Mouse (Mus musculus) cerebellum, adult 9-11 months (tissue): ENCODE data around the gene Plppr3.
A peak's percentile ranks its signal among the peaks of the same experiment; 100 is the strongest.

Experiments used
- DNase-seq: peaks from one replicate; pipeline ENCODE4 v3.0.0; 2022

Gene Plppr3

GRCm38 (mm10) chr10:79865801-79866295 lies 8.6 kb downstream of the Plppr3 start:
- no peak for DNase-seq

- peak; percentile 56 for DNase-seq
Observed at GRCm38 (mm10) chr10:79865189-79865601, 9.2 kb downstream of the Plppr3 start.

DNA sequence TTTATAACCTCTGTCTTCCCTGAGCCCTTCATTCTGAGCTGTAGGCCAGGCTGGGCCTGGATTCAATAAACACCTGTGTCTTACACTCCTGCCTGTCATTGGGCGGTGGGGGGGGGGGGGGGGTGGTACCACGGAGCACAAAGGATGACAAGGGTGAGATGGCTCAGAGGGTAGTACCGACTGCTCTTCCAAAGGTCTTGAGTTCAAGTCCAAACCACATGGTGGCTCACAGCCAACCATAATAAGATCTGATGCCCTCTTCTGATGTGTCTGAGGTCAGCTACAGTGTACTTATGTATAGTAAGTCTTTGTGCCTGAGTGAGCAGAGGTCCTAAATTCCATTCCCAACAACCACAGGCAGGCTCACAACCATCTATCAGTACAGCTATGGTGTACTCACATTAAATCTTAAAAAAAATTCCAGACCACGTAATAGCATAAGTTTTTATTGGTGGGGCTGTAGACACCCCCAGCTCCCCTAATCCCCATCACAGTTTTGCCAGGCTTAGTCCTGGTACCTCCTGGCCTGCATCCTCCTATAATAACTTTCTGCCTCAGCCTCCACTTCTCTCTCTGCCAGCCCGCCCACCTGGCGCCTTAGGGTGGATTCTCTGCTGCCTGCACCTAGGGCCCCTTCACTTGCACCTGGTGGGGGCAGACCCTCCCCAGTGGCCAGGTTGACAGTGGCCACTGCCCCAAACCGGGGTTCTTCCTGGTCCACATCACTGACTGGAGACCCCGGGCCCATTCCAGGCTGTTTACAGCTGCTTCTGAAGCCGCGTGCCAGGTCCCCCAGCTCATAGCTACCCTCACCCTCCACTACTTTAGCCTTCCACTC lies 9.9 kb downstream of the Plppr3 start:
- DNase-seq, result peak; percentile 45

DNA sequence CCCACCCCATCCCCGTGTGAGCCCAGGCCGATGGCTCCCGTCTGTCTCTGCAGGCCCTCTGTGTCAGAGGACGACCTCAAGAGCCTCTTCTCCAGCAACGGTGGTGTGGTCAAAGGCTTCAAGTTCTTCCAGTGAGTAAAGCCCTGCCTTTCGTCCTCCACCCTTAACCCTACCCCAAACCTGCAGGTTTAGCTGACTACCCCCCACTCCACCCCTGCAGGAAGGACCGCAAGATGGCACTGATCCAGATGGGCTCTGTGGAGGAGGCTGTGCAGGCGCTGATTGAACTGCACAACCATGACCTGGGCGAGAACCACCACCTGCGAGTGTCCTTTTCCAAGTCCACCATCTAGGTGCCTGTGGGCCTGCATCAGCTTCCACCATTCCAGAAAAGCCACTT lies 11.5 kb downstream of the Plppr3 start:
- DNase-seq, result peak; percentile 54

DNA sequence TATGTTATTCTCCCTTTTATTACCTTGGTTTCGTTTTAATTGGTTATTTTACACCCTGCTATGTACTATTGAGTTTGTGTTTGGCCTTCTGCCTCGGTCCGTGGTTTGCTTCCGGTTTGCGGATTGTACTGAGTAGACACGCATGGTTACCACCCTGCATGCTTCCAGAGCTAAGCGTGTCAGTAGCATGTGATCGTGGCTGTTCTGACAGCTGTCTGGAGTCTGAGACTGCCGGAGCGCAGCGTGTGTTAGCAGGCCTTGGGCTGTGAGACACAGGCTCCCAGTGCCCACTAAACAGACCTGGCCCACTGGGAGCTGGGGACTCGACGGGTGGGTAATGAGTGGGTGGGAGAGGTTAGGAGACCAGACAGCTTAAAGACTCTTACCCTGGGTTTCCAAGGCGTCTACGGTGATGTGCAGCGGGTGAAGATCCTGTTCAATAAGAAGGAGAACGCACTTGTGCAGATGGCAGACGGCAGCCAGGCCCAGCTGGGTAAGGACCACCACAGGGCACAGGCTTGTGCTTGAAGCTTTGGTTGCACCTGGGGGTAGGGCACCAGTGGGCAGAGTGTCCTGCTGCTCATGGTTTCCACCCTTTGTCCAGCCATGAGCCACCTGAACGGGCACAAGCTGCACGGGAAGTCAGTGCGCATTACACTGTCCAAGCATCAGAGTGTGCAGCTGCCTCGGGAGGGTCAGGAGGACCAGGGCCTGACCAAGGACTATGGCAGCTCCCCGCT lies 12.2 kb downstream of the Plppr3 start:
- peak; percentile 34 for DNase-seq

GRCm38 (mm10) chr10:79861230-79862048 lies 13.0 kb downstream of the Plppr3 start:
- DNase-seq, result peak; percentile 84

DNA sequence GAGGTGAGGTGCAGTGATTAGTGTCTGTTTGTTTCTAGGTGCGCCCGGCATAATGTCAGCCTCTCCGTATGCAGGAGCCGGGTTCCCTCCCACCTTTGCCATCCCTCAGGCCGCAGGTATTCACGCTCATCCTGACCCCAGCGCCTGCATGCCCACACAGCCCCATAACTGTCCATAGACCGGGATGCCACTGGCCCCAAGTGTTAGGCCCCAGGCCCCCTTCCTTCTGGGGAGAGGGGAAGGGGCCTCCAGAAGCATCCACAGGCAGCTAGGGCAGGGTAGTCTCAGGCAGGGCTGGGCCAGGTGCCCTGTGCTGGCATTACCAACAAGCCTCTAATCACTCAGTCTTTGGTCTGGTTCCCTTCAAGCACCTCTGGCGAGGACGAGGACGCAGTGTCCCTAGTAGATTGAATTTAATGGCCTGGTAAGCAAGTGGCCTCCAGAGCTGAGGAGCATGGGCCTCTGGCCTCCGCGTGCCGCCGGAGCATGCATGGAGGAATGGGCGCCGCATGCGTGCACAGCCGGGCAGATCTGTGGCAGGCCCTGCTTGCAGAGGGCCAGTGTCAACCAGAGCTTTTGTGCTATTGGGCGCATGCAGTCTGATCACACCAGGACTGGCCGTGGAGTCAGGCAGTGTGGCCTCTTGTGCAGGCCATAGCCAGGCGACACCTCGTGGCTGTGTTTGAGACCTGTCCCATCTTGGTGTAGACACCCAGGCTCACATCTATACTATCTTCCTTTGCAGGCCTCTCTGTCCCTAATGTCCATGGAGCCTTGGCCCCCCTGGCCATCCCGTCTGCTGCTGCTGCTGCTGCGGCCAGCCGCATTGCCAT lies 14.1 kb downstream of the Plppr3 start:
- DNase-seq, result peak; percentile 46

DNA sequence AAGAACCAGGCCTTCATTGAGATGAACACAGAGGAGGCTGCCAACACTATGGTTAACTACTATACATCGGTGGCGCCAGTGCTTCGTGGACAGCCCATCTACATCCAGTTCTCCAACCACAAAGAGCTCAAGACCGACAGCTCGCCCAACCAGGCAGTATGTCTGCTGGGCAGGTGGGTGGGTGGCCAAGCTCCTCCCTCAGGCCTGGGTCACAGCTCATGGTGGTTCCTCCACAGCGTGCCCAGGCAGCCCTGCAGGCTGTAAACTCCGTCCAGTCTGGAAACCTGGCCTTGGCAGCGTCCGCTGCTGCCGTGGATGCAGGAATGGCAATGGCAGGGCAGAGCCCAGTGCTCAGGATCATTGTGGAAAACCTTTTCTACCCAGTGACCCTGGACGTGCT lies 15.3 kb downstream of the Plppr3 start:
- peak; percentile 47 for DNase-seq

- peak; percentile 78 for DNase-seq
Observed at GRCm38 (mm10) chr10:79858416-79859074, 15.9 kb downstream of the Plppr3 start.

DNA sequence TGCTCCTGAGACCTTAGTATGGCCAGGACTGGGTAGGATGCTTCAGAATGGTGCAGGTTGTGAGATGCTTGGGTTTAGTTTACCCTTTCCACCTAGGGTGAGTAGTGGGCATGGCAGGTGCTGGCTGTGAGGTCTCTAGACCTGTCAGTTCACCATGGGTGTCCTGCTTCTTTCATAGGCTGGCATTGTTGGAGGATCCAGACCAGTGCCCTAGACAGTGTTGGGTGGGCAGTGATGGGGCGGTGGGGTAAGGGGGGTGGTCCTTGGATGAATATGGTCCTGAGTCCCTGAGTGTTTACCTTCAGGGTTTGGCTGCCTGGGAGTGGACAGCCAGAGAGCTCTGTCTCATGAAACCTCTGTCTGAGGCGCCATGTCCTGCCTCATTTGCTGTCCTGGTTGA lies 16.5 kb downstream of the Plppr3 start:
- no peak for DNase-seq

- DNase-seq, result peak; percentile 72
Observed at GRCm38 (mm10) chr10:79857452-79857811, 17.0 kb downstream of the Plppr3 start.

DNA sequence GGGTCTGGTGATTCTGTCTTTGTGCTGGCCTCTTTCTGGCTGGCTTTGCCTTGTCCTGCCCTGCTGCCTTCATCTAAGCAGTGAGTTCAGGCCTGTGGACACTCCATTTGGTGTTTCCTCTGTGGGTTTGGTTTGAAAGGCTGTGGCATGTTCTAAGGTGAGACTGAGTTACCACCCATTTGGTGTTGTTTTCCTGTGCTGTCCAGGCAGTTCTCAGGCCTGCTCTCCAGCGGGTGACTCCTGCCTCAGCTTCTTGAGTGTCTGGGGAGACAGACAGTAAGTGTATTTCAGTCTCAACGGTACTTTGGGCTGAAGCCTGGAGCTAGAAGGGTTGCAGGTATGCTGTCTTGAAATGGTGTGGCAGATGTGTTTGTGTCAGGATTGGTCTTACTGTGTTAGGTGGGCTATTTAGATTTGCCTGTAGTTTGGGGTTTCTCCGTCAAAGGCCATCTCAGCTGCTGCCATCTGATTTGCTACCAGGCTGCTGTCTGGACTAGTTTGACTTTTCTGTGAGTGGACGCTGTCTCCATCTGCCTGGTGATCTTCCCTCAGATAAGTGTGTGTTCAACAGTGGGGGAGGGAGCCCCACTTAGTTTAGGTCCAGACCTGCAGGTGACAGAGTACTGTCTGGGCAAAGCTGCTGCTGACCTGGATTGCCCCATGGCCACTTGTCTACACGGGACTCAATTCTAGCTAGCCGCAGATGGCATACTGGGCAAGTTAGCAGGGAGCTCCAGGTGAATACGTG lies 17.6 kb downstream of the Plppr3 start:
- peak; percentile 31 for DNase-seq

DNA sequence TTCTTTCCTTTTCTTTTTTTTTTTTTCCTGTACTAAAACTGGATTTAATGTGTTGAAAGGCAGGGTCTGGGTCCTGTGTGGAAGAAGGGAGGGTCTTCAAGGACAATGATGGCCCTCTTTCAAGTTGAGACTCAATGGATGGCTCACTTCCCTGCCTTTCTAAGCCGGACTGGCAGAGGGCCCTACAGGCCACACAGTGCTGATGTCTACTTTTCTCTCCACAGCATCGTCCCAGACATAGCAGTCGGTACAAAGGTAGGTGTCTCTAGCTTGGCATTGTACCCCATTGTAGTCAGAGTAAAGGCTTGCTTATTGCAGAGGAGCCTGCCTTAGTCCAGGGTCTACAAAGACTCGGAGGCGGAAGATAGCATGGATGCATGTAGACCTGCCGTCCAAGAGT lies 18.2 kb downstream of the Plppr3 start:
- peak; percentile 57 for DNase-seq

DNA sequence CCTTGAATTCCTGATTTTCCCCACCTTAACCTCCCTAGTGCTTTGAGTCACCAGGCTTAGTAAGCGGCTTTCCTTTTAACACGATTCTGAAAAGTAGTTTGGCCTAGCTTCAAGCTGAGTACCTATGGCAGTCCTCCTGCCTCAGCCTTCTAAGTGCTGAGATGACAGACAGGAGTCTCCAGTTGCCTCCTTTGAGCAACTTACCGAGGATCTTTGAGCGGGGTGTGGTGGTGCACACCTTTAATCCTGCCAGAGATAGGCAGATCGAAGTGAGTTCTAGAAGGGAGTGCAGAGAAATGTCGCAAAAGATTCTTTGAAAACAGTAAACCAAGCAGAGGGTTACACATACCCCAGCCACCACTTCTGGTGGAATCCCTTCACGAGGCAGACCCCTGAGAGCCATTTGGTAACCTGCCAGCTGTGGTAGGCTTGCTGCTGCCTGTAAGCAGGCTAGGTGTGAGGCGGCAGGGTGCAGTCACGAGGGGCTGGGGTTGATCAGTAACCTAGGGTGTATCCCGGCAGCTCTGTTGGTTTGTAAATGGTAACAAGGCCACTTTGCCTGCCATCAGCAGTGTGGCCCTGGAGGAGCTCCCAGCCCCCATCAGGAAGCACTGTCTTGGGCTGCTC lies 18.8 kb downstream of the Plppr3 start:
- peak; percentile 79 for DNase-seq

DNA sequence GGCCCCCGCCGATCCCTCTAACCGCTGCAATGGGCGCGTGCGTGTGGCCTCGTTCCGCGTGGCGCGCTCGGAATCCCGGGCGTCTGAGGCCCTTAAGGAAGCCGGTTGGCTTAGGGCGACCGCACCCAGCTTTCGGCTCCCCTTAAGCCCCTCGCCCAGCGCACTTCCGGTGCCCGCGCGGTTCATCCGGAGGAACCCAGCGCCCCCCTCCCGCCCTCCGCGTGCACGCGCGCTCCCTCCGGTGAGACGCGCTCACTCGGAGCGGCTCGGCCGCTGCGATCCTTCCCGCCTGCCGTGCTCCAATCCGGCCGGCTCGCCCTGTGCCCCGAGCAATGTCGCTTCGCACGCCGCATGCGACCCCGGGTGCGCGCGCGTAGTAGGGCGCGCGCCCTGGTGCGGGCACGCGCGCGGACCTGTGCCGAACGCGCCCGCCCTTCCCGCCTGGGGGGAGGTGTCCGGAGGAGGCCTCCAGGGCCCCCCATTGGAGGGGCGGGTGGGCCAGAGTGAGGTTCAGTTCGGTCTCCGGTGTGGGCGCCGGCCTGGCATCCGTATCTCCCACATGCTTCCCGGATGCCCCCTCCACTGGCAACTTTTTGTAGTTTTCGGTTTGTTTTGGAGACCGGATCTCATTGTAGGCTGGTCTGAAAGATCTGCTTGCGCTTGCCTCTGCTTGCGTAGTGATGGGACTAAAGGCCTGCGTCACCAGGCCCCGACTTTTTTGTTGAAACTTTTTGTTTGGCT lies 19.5 kb downstream of the Plppr3 start:
- DNase-seq, result peak; percentile 81

DNA sequence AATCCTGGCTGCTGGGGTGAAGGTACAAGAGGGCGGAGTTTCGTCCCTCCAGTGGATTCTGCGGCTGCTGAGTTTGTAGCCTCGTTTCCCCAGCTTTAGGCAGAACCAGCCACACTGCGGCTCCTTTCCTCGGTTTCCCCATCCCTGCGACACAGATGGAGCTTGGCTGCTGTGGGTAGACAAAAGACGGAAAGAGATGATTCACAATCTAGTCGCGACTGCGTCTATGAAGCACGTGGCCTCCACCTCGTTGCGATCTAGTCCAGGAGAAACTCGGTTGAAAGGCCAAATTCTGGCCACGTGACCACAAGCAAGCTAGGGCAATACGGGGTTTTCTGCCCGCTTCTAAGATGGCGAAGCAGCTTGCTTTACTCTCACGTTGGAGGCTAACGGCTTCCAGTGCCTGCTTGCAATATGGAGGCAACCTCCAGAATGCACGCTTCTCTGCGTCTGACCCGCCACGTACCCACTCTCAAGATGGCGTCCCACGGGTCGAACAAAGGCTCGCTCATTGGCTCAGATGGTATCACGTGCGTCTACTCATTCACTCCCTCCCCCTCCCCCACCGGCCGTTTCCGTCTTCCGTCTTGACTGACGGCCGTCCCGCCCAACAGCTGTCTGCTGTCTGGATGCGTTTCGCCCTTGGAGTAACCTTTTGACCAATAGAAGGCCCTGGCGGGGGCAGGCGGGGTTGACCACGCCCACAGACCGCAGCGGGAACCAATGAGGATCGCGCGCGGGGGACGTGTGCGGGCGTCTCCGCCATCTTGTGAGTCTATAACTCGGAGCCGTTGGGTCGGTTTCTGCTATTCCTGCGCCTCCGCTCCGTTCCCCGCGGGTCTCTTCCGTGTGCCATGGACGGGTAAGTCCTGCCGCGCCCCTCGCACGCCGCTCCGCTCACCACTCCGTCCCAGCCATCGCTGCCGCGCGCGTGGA lies 20.3 kb downstream of the Plppr3 start, which contains the start of gene Ptbp1:
Gene Ptbp1 (plus strand): TSS at position 568 of the 936 bp plus-strand sequence.
- DNase-seq, result peak; percentile 99

- peak; percentile 89 for DNase-seq
Observed at GRCm38 (mm10) chr10:79853392-79853791, 21.0 kb downstream of the Plppr3 start.

GRCm38 (mm10) chr10:79852827-79853226 lies 21.6 kb downstream of the Plppr3 start:
- DNase-seq, result no peak
